Mouse (Mus musculus): Measurements from ENCODE around the gene Cyb5r2. TPM values are rescaled to one million over a fixed set of nuclear protein-coding genes. Genes with fewer than 3 reads are reported as not detected.

Gene Cyb5r2
- polyA plus RNA-seq, 1 experiment from 2014 or later: 0.31 TPM

- 69% methylated on average over 1 of the region's 1 CpGs for WGBS
- Histone ChIP-seq H3K4me1 (ENCODE audit: control insufficient read depth, insufficient read depth, low read length) (0 out of 2 replicates have a peak, but pooled peaks cover 3% of the 10 kb centered on the region), H3K9me3 (replicated peaks; ENCODE audit: control insufficient read depth, low read length) (no peaks in the 10 kb centered on the region), H3K27me3 (ENCODE audit: control insufficient read depth, insufficient read depth, low read length) (no peaks in the 10 kb centered on the region), H3K9ac (replicated peaks; ENCODE audit: low read length) (no peak overlapping the region), H3K4me2 (ENCODE audit: low read depth, low read length) (no peak overlapping the region), H3K36me3 (replicated peaks; ENCODE audit: control insufficient read depth, insufficient read depth, low read depth, low read length) (no peaks in the 10 kb centered on the region), H3K27ac (replicated peaks; ENCODE audit: low read depth, low read length) (no peak overlapping the region), H3K4me3 (ENCODE audit: low read depth, low read length) (no peak overlapping the region)
- no peak for DNase-seq (ENCODE audit: low spot score)
- ATAC-seq (replicated peaks; ENCODE audit: insufficient number of reproducible peaks, low FRiP score, low TSS enrichment, low read depth): no peak
Measured at GRCm38 (mm10) chr7:107699926-107700325, 57.9 kb downstream of the Cyb5r2 start.

Other genes with a start within 250 kb of the Cyb5r2 start
- gene Olfml1, start 190.6 kb downstream of the Cyb5r2 start, polyA plus RNA-seq (2014; fragmentation: Nextera tagmentation; extraction: Ambion mirVana): 21.5 and 23.8 TPM in 2 replicates
- gene Ppfibp2, start 162.8 kb downstream of the Cyb5r2 start, polyA plus RNA-seq (2014; fragmentation: Nextera tagmentation; extraction: Ambion mirVana): 17.8 and 19.2 TPM in 2 replicates
- gene 5330417H12Rik, start 132.9 kb downstream of the Cyb5r2 start, polyA plus RNA-seq (2014; fragmentation: Nextera tagmentation; extraction: Ambion mirVana): not detected in 2 replicates
- gene Ovch2, start 43.2 kb upstream of the Cyb5r2 start, polyA plus RNA-seq (2014; fragmentation: Nextera tagmentation; extraction: Ambion mirVana): not detected in 2 replicates
- gene Olfr467, start 54.2 kb upstream of the Cyb5r2 start, polyA plus RNA-seq (2014; fragmentation: Nextera tagmentation; extraction: Ambion mirVana): not detected in 2 replicates
- gene Olfr469, start 67.5 kb upstream of the Cyb5r2 start, polyA plus RNA-seq (2014; fragmentation: Nextera tagmentation; extraction: Ambion mirVana): not detected in 2 replicates
- gene Olfr470, start 89.5 kb upstream of the Cyb5r2 start, polyA plus RNA-seq (2014; fragmentation: Nextera tagmentation; extraction: Ambion mirVana): not detected in 2 replicates
- gene Olfr472, start 139.9 kb upstream of the Cyb5r2 start, polyA plus RNA-seq (2014; fragmentation: Nextera tagmentation; extraction: Ambion mirVana): not detected in 2 replicates
- gene Olfr473, start 172.4 kb upstream of the Cyb5r2 start, polyA plus RNA-seq (2014; fragmentation: Nextera tagmentation; extraction: Ambion mirVana): not detected in 2 replicates
- gene Olfr474, start 196.6 kb upstream of the Cyb5r2 start, polyA plus RNA-seq (2014; fragmentation: Nextera tagmentation; extraction: Ambion mirVana): not detected in 2 replicates
- not detected in 2 replicates for gene Olfr476, start 206.8 kb upstream of the Cyb5r2 start, polyA plus RNA-seq (2014; fragmentation: Nextera tagmentation; extraction: Ambion mirVana)
- not detected in 2 replicates for gene Olfr477, start 228.7 kb upstream of the Cyb5r2 start, polyA plus RNA-seq (2014; fragmentation: Nextera tagmentation; extraction: Ambion mirVana)

All from embryonic facial prominence, embryonic 11.5 days (tissue).